Mouse (Mus musculus) lung, adult 18-20 months (tissue): ENCODE measurements around the gene Hes2.

Source experiments
- DNase-seq, 2 experiments: peaks; one replicate each; pipeline ENCODE4 v3.0.0; 2022; ENCODE audit warnings: mixed read lengths in 2 of 2

The Hes2 gene

GRCm38 (mm10) chr4:152158585-152159284 is at the start of gene Hes2:
Gene Hes2, plus strand, starts transcription at chr4:152158867.
- DNase-seq, result peak; percentile 49 to 58

- DNase-seq, result no peak
Measured at GRCm38 (mm10) chr4:152109509-152109908, 49.2 kb upstream of the Hes2 start.

GRCm38 (mm10) chr4:152110689-152111088 is 48.0 kb upstream of the Hes2 start:
- DNase-seq, result no peak

GRCm38 (mm10) chr4:152112329-152112728 is 46.3 kb upstream of the Hes2 start:
- no peak for DNase-seq

GRCm38 (mm10) chr4:152114080-152114479 is 44.6 kb upstream of the Hes2 start:
- no peak for DNase-seq

- DNase-seq, result no peak
Measured at GRCm38 (mm10) chr4:152115921-152116612, 42.6 kb upstream of the Hes2 start, which contains the start of gene Tnfrsf25. Gene Tnfrsf25, plus strand, starts transcription at chr4:152115934.

- no peak for DNase-seq
Measured at GRCm38 (mm10) chr4:152117538-152117937, 41.1 kb upstream of the Hes2 start.

GRCm38 (mm10) chr4:152119396-152120292 is 39.0 kb upstream of the Hes2 start:
- DNase-seq, result no peak

- no peak for DNase-seq
Measured at GRCm38 (mm10) chr4:152120311-152121182, 38.1 kb upstream of the Hes2 start.

GRCm38 (mm10) chr4:152121183-152121505 is 37.5 kb upstream of the Hes2 start:
- no peak for DNase-seq

GRCm38 (mm10) chr4:152124361-152124961 is 34.2 kb upstream of the Hes2 start:
- no peak for DNase-seq

- DNase-seq, result peak in 1 of 2 experiments; percentile 43
Measured at GRCm38 (mm10) chr4:152125161-152126025, 33.3 kb upstream of the Hes2 start.

GRCm38 (mm10) chr4:152126026-152126920 is 32.4 kb upstream of the Hes2 start:
- no peak for DNase-seq

GRCm38 (mm10) chr4:152127884-152128283 is 30.8 kb upstream of the Hes2 start:
- no peak for DNase-seq

GRCm38 (mm10) chr4:152128784-152129183 is 29.9 kb upstream of the Hes2 start:
- no peak for DNase-seq

- no peak for DNase-seq
Measured at GRCm38 (mm10) chr4:152129395-152129930, 29.2 kb upstream of the Hes2 start.

GRCm38 (mm10) chr4:152130771-152131653 is 27.7 kb upstream of the Hes2 start:
- DNase-seq, result peak; percentile 62 to 72
